Mouse (Mus musculus): Measurements from ENCODE around the gene Hoxa4.
A peak's percentile ranks its signal among the peaks of the same experiment; 100 is the strongest.

Hoxa4 gene

DNA sequence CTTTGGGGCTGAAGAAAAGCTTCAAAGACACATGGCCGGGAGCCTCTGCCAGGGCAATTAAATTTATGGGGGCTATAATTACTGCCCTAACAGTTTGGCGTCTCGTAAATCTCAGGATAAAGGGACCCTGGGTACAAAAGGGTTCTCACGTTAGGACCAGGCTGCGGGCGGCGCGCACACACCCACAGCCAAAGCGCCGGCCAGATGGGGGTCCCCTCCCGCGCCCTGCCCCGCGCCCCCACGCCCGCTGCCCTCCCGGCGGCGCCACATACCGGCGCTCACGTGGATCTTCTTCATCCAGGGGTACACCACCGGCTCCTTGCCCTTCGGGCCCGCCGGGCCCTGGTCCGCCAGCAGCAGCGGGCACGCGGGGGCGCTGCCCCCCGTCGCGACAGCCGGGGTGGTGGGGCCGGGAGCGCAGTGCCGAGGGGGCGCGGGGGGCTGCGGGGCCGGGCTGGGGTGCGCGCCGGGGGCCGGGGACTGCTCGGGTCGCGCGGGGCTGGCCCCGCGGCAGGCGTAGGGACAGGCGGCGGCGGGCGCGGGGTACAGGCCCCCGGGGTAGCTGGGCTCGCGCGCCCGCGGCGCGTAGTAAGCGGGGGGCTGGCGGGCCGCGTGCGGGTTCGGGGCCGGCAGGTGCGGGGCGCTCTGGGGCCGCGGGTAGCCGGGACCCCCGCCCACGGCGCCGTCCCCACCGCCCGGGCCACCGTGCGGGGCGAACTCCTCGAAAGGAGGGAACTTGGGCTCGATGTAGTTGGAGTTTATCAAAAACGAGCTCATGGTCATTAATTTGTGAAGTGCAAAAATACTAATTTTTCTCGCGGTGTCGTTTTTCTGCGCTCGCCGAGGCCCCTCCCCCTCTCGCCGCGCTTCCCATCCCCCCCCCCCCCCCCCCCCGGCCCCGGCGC, at the start of gene Hoxa4:
Gene Hoxa4, minus strand, starts transcription at position 848 of the 905 bp plus-strand sequence.
- no peak for DNase-seq (ENCODE audit: low read depth in 2 of 2, low spot score in 2 of 2)

GRCm38 (mm10) chr6:52241001-52241621, 49.6 kb upstream of the Hoxa4 start:
- DNase-seq (ENCODE audit: low read depth in 2 of 2, low spot score in 2 of 2) = no peak

DNA sequence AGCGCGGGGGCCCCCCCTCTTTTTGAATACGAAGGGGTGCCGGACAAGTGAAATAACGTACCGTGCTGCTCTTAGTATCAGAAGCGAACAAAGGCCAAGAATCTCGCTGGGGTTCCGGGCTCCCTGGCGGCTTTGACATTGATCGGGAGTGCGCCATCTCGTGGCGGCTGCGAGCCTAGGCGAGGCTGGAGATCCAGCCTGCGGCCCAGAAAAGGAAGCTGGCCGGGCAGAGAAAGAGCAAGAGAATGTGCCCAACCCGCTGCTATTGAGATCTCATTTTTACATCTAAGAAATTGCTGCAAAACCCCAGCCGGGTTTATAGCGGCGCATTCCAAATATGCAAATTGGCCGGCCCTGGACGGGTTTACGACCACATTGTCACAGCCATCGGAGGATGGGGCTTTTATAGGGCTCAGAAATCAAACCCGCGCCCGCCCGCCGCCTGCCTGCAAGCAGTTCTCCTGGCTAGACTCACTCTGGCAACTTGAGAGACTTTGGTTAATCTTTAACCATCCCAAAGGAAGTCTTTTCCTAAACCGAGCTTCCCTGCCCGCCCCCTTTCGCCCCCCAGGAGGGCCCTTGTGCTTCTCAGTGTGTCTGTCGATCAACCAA, 48.9 kb upstream of the Hoxa4 start, which contains the start of gene Hoxa10:
Gene Hoxa10, minus strand, starts transcription at position 466 of the 612 bp plus-strand sequence.
- peak; percentile 72 to 75 for DNase-seq (ENCODE audit: low read depth in 2 of 2, low spot score in 2 of 2)

GRCm38 (mm10) chr6:52239625-52240388, 48.3 kb upstream of the Hoxa4 start:
- DNase-seq (ENCODE audit: low read depth in 2 of 2, low spot score in 2 of 2) = no peak

DNA sequence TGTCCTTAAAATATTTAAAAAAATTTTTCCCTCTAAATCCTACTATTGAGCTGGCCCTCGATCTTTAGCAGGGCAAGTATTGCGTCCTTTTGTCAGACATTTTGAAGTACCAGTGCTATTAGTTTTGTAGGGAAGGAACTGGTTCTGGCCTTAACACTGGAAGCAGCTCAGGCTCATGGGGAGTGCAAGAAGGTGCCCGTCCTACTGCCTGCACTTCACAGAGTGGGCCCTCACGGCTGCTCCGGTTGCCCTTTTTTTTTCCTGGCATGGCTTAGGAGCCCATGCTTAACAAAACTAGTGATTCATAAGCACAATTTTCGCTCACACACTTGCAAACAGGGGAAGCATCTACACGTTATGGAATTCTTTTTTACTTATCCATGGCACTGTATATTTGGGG, 47.4 kb upstream of the Hoxa4 start:
- no peak for DNase-seq (ENCODE audit: low read depth in 2 of 2, low spot score in 2 of 2)

GRCm38 (mm10) chr6:52238155-52238545, 46.6 kb upstream of the Hoxa4 start:
- no peak for DNase-seq (ENCODE audit: low read depth in 2 of 2, low spot score in 2 of 2)

DNA sequence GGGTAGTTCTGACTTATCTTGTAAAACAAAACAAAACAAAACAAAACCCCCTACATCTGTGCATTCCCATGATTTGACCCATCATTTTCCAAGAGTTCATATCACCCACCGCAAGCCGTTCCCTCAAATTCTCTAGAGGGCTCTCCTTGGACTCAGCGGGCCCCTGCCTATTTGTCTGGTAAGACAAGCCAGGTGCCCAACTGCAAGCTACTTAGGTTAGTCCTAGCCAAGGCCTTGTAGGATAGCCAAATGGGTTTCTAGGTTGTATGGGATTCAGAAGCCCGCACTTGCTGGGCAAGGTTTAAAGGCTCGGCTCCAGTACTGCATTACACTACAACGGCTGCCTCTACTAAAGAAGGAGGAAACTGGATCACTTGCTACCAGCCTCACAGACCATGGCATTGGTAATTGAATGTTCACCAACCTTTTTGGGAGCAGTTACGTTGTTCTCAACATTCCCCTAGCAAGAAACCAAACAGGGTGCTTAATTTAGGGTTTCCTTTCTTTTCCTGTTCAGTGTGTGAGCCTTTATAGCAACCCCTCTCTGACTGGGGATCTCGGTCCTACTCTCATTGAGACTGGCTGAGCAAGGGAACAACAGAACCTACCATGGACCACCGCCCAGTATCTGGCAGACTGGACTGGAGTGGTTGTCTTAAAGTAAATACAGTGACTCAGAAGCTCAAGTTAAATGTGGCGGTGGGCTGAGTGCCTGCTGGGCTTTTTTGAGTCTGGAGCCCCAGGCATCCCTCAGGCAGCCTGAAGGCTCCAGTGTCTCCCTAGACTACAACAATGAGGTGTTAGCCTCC, 46.0 kb upstream of the Hoxa4 start:
- no peak for DNase-seq (ENCODE audit: low read depth in 2 of 2, low spot score in 2 of 2)

- no peak for DNase-seq (ENCODE audit: low read depth in 2 of 2, low spot score in 2 of 2)
Measured at GRCm38 (mm10) chr6:52236806-52237205, 45.3 kb upstream of the Hoxa4 start.

GRCm38 (mm10) chr6:52235866-52236265, 44.3 kb upstream of the Hoxa4 start:
- no peak for DNase-seq (ENCODE audit: low read depth in 2 of 2, low spot score in 2 of 2)

GRCm38 (mm10) chr6:52235267-52235666, 43.7 kb upstream of the Hoxa4 start:
- no peak for DNase-seq (ENCODE audit: low read depth in 2 of 2, low spot score in 2 of 2)

DNA sequence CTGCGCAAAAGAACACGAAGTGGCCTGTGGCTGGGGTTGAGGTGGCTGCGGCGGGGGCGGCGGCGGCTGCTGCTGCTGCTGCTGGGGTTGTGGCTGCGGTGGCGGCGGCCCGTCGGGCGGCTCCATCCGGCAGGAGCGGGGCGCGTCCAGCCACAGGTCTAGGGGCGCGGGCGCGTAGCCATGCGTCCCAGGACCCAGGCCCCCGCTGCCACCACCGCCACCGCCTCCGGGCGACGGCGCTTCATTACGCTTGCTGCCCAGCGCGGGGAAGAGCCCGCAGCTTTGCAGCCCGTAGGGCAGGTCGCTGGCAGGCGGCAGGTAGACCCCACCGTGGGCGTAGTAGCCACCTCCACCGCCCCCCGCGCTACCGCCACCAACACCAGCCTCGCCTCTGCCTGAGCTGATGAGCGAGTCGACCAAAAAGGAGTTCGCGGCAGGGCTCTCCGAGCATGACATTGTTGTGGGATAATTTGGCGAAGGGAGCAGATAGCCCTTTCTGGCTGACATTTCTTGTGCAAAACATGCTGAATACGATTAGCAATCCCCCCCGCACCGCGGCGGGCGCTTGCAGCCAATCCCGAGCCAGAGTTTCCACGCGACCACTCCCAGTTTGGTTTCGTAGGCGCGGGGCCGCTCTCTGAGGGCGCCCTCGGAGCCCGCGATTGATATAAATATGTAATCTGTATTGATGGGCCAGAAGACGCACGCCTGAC, 43.0 kb upstream of the Hoxa4 start:
- DNase-seq (ENCODE audit: low read depth in 2 of 2, low spot score in 2 of 2) = no peak

- no peak for DNase-seq (ENCODE audit: low read depth in 2 of 2, low spot score in 2 of 2)
Measured at GRCm38 (mm10) chr6:52233546-52234427, 42.2 kb upstream of the Hoxa4 start.

- no peak for DNase-seq (ENCODE audit: low read depth in 2 of 2, low spot score in 2 of 2)
Measured at GRCm38 (mm10) chr6:52232984-52233545, 41.5 kb upstream of the Hoxa4 start.

DNA sequence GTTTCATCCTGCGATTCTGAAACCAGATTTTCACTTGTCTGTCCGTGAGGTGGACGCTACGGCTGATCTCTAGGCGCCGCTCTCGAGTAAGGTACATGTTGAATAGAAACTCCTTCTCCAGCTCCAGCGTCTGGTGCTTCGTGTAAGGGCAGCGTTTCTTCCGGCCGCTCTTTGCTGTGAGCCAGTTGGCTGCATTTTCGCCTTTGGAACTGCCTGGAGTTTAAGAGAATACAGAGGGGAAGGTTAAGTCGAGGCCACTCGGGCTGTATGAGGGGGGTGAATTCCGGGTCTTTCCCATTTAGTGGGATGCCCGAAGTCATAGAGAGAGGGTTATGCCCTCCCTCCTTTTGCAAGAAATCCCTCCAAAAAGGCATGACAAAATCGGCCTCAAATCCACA, 41.0 kb upstream of the Hoxa4 start:
- DNase-seq (ENCODE audit: low read depth in 2 of 2, low spot score in 2 of 2) = no peak

DNA sequence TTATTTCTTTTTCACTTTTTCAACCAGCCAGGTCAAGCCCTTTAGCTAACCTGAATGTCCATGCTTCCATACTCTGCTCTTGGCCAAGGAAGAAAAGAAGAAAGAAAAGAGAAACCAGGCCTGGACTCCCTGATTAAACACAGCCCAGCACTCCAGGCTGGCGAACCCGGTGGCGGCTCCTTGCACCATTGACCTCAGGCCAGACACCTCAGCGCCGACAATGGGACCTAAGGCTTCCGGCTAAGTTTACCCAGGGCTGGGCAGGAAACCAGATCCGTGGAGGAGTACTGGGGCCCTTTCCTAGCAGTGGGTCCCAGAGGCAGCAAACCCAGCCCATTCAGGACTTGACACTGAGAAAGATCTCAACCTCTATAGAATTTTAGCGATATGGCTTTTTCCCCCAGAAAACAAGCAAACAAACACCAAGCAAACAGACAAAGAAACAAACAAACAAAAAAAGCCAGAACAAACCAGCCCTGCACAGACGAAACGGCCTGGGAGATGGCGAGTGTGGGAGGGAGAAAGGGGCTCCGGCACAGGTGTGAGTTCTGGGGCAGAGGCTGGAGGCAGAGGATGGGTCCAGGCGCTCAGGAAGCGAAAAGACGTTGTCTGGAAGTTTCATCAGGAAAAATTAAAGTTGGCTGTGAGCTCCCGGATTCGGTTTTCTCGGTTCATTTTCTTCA, 40.5 kb upstream of the Hoxa4 start:
- DNase-seq (ENCODE audit: low read depth in 2 of 2, low spot score in 2 of 2) = no peak

DNA sequence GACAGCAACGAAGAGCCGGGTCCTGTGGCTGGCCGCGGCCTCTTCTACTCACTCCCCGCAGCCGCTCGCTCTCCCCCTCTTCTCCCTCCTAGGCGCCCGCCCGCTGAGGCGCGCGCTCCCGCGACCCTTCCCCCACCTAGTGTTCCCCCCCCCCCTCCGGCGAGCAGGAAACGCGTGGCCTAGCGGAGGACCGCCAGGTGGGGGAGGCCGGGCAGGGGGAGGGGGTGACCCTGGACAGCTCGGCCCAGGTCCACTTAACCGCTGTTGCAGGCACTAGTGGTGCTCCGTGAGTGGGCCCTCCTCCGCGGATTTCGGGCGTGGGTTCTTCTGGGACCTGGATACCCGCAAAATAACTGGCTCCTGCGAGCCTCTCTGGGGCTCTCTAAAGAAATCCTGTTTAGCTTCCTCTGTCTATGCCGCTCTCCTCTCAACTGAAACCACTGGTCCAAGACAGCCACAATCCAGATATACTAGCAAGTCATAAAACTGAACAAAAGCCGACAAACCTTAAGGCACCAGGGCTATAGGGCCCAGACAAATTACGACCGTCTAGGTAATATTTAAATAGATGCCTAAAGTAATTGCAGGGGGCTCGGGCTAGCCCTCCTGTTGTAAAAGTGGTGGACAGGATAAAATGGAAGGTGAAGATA, 39.1 kb upstream of the Hoxa4 start, which contains the start of gene Hoxa9:
Gene Hoxa9, minus strand, starts transcription at position 574 of the 650 bp plus-strand sequence.
- DNase-seq (ENCODE audit: low read depth in 2 of 2, low spot score in 2 of 2) = no peak
